Mouse (Mus musculus): ENCODE data around the gene Ncor2.

The Ncor2 gene

DNA sequence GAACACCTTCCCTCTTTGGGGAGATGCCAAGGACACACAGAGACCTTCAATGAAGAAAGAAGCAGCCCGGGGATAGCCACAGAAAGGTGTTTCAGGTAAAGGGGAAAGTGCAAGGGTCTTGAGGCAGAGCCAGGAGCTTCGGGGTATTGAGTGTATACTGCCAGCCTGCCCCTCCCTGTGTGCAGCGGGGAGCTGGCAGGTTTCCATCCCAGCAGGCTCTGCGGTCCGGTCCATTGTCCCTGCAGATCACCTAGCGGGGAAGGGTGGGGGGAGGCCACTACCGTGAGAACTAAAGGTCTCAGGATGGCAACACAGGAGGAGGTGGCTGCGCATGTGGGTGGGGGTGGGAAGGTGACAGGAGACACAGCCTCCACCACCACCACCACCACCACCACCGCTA is 12.6 kb upstream of the Ncor2 start:
- DNase-seq (ENCODE audit: low spot score): no peak

DNA sequence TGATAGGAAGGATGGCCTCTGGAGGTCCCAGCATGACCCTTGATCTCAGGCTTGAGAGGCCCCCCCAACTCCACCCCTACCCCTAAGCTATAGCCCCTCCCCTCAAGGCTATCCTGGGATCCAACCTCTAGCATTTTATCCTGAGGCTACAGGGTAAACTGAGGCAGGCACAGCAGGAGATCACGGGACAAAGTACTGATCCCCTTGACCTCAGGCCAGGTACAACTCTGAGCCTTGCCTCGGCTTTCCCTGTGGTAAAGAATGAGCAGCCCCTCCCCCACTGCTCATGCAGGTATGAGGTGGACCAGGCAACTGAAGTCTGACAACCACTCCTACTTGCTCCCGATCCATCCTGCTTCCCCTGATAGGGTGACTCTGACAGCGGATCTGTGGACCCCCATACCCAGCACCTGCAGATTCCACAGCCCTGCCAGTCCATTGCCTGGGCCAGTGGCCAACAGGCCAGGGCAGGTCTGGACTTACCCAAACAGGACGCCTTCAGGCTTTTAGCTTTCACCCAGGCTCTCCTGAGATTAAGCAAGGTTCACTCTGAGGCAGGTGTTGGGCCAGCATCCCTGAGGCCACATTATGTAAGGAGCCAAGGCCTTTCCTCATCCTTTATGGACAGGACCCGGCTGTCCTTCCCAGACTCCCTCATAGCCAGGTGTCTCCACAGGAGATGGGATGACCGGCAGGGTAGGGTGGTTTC is 11.2 kb upstream of the Ncor2 start:
- DNase-seq (ENCODE audit: low spot score): peak; percentile 40

DNA sequence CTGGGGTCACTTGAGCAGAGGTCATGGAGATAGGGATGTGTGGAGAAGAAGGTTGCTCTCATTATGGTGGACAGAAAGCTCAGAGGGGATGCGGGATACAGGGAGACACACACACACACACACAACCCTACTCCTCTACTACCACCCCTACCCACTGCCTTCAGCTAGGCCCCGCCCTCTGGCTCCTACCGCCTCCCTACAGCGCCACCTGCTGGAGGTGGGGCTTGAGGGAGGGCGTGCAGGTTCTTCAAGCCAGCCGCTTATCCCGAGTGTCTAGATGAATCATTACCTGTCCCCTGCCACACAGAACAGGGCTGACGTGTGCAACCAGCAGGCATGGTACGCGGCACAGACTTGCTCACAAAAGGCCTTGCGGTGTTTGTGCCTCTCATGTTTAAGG is 10.6 kb upstream of the Ncor2 start:
- DNase-seq (ENCODE audit: low spot score): peak; percentile 89

DNA sequence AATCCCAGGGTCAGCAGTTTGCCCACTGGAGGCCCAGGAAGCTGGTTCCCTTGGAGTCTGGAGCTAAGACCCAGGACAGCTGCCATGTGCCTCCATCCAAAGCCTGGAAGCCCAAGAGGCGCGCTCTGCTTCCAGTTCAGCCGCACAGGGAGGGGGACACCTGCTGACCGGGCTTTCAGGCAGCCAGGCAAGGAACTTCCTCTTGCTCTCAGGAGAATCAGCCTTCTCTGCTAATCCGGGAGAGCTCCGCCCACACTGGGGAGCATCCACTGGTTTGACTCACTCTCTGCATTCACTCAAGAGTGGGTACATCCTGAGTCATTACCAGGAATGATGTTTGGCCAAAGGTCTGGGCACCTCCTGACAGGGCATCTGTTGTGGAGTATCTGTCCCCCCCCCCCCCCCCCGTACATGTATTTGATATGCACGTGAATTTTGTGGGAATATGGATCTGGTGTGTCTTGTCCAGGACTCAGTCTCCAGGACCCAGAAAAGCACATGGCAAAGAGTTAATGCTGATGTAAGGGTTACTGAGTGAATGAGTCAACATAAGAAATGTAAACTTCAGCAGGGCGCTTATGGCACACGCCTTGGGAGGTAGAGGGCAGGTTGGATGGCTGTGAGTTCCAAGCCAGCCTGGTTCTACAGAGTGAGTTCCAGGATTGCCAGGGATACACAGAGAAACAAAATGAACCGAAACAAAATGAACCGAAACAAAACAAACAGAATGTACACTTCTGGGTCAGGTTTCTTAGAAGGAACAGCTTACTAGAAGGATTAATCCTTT is 10.0 kb upstream of the Ncor2 start:
- DNase-seq (ENCODE audit: low spot score): peak; percentile 70

DNA sequence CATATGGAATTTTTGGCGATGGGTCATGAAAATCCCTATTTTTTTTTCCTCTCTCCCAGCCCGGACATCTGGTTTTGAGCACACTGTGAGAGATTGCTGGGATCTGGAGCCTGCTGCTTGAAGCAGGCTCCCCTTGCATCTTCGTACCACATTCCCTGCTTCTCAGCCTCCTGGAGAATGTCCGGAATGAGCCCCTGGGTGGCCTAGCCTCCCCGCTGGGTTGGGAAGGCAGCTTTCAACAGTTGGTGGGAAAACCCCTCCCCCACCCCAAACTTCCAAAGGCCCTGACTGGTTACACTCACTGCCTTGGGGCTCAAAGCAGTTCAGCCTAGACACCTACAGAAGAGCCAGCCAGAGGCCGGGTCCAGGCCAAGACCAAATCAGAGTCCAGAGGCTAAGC is 5.8 kb upstream of the Ncor2 start:
- DNase-seq (ENCODE audit: low spot score): no peak

DNA sequence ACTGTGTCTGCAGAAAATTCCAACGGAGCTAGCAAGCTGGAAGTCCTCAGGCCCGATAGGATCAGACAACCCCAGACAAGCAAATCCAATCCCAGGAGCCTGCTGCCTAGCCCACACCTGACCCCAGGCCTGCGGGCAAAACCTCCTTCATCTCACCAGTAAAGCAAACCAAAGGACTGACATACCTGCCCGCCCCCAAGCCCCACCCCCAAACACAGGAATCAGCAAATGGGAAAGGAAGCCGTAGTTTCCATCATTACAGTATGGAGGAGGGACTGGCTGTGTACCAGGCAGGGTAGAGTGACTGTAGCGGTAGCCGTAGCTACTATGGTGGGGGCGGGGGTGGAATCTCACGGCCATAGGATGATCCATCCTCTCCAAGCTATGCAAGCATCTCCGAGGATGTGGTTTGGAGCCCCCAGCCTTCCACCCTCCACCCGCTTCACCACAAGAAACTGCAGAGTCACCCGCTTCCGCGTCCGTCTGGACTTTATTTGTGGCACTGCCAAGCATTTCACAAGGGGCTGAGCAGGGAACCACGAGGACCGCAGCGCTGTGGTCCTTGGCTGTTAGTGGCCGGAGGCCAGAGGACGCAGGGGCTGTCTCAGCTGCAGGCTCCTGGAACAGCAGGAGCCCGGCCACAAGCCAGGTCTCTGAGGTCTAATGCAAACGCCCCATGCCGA is 4.4 kb upstream of the Ncor2 start:
- DNase-seq (ENCODE audit: low spot score): no peak

DNA sequence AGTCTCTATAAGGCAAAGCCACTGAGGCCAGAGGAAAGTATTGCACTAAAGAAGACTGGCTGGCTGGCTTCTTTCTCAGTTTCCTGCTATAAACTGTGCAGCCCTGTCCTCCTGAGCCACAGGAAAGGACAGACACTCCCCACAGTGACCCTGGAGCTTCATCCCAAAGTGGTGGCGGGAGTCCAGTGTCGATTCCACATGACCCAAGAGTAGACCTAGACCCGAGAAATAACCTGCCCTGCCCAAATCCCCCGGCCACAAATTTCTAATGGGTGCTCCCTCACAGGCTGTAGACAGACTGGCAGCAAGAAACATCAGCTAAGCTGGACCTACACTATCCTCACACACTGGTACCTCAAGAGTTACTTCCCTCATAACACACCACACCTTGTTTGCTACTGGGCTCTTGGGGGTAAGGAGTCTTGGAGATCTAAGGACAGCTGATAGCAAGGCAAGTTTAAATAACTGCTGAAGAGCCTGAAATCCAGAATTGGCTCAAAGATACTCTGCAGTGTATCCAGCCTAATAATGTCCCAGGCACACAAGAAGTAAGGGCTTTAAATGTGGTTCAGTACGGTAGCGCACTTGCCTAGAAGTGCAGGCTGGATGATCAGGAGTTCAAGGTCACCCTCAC is 1.7 kb upstream of the Ncor2 start:
- no peak for DNase-seq (ENCODE audit: low spot score)

DNA sequence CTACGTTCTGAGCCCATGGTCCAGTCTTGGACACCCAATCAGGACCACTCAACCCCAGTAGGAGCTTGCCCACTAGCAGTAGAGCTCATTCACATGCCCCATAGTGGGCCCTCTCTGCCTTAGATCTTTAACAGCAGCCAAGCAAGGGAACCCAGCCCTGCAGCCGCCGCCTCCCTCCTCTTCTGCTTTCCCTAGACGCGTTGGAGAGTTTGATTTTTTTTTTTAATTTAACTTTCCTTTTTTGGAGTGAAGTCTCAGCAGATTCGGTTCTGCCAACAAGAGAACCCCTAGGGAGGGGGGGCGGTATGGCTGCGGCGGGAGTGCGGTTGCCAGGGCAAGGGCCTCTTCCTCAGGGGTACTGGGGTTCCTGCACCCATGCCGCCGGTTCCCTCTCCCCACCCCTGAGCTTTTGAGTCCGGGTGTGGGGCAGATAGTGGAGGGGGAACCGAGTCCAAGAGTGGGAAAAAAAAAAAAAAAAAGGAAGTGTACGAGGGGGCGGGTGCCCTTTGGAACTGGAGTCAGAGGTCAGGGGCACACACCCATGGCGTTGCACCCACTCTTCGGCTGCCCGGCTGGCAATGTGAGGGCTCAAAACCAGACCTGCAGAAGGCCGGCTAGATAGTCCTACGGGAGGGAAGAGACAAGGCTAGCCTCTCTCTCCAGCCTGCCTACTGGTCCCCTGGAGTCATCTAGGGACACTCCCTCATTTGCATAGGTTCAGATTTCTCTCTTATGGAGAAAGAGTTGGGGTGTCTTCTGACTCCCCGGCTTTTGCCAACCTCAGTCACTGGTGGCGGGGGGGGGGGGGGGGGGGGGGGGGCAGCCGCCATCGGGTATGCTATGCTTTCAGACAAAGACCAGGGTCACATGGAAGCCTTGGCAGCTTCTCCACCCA is 963 bp upstream of the Ncor2 start:
- DNase-seq (ENCODE audit: low spot score): peak; percentile 51

DNA sequence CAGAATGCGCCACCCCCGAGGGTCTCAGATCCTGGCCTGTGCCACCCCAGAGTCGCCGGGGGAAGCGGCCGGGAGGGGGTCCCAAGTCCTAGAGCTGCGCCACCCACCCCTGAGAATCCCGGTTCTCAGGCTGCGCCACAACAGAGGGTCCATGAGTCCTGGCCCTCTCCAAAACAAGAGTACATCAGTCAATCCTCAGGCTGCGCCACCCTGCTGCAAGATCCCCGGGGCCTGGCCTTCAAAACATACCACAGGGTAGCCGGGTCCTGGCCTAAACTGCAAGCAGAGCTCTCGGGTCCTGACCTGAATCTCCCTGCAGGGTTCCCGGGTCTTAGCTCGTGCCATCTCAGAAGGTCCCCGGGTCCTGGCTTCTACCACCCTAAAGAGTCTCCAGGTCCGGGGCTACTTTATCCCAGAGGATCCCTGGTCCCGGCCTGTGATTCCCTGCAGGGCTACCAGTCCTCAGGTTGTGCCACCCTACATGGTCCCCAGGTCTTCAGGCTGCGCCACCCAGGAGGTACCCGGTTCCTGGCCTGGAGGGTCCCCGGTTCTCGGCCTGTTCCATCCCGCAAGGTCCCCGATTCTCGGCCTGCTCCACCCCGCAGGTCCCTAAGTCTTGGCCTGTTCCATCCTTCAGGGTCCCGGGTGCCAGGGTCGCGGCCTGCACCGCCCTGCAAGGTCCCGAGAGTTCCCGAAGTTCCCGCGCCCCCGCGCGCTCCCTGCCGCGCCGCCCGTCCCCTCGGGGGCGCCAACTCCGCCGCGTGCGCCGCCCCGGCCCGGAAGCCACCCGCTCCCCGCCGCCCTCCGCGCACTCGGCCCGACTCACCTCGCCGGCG is 630 bp downstream of the Ncor2 start:
- peak; percentile 59 for DNase-seq (ENCODE audit: low spot score)

DNA sequence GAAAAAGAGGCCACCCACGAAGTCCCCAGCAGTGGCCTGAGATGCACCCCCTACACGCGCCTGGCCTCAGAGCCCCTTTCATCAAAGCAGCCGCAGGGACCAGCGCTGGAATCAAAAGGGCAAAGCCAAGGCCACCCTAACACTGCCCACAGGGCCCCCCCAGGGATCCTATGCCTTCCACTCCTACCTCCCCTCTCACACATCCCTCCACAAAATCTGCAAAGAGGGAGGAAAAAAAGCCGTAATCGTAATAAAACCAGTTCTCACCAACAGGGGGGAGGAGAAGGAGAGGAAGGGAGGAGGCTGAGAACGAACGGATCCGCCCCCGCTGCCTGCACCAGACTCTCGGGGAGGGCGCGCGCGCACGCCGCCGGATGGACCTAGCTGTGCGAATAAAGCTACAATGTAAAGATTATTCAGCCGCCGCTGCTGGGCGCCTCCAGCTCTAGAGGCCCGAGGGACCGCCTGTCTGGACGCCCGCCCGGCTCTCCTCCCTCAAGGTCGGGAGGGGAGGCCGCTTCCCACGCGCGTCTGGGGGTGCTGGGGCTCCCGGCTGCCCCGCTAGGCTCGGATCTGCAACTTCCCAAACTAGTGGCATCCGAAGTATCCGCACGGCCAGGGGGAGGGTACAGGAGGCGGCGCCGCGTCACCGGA is 1.4 kb downstream of the Ncor2 start:
- peak; percentile 83 for DNase-seq (ENCODE audit: low spot score)

DNA sequence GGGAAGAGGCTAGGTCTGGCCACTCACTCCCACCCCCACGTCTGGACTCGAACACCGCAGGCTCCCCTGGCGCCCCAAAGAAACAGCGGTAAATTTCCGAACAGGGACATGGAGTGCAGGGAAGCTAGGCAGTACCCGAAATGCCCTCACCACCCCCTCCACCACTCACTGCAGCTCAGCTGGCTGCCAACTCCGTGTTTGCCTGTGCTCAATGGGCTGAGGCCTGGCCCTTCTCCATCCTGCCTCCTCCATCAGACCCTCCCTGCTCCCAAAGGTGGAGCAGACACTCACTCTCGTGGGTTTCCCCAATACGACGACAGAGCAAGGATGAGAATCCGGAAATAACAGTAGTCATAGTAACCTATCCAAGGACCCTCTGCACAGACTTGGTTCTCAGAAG is 2.2 kb downstream of the Ncor2 start:
- DNase-seq (ENCODE audit: low spot score): no peak

DNA sequence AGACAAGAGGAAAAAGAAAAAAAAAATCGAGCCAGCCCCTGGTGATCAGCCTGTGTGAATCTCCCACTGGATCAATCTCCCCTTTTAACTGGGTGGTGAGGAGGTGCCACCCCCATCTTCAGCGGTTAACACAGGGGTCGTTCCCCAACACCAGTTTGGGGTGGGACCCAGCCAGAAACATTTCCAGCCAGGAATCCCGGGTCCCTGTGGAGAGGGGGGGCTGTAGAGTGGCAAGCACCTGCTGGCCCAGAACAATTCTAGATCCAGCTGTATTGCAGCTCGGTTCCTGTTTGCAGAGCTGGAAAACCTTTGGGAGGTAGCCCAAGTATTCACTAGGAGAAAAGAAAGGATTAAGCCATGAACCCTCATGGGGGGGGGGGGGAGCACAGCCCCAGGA is 2.7 kb downstream of the Ncor2 start:
- no peak for DNase-seq (ENCODE audit: low spot score)

DNA sequence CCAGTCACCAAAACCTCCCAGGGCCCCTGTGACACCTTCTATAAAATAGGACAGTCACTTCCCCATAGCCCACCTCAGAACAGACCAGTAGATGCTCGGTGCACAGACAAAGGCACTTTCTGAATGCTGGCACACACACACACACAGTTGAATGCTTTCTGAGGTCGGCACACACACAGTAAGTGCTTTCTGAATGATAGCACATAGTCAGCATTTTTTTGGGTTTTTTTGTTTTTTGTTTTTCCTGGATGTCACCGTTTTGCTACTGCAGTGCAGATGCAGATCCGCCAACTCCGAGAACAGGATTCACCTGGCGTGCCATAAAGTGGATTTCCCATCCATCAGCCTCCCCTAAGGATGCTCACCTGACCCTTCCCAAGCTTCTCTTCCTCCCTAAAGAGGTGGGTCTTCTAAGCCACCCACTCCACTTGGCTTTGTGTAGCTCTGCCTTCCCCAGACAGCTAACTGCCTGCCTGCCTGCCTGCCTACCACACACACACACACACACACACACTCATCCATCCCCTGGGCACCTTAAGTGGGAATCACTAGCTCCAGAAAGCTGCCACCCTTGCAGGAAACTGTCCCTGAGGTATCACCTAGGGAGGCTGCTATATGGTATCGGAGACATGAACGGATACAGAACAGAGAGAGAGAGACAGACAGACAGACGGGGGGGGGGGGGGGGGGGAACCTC is 3.2 kb downstream of the Ncor2 start:
- DNase-seq (ENCODE audit: low spot score): no peak

DNA sequence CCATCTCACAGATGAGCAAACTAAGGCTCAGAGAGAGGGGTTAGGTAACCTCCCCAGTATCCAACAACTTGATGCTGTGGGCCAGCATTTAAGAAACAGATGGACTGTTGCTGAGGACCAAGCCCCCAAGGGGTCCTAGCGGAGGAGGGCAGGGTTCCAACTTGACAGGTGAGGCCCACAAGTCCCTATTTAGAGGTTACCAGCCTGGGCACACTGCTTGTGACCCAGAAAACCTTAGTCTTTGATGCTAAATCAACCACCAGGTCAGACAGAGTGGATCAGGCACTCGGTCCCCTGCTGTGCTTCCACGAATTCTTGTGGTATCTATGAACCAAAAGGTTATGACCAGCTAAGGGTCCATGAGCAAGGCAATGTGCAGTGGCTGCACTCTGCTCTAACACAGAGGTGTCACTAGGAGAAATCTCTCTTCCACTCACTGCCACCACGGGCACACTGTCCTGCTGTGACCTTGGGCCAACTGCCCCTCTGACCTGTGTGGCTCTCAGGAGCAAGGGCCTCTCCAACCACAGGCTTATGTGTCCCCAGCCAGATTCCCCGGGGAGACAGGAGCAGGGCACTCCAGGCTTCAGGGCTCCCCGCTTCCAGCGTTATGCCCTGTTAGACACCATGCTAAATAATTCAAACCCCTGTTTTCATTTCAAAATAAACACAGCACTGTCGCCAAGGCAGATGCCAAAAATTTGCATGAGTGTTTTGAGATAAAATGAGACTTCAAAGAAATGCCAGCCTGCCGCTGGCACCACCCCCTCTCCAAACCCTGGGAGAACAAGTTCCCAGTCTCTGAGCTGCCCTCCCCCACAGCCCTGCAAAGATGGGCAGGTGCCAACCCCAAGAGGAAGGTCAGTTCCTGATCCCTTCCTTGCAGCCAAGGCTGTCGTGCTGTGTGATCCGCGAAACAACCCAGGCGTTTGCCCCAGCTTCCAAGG is 4.0 kb downstream of the Ncor2 start:
- peak; percentile 74 for DNase-seq (ENCODE audit: low spot score)

DNA sequence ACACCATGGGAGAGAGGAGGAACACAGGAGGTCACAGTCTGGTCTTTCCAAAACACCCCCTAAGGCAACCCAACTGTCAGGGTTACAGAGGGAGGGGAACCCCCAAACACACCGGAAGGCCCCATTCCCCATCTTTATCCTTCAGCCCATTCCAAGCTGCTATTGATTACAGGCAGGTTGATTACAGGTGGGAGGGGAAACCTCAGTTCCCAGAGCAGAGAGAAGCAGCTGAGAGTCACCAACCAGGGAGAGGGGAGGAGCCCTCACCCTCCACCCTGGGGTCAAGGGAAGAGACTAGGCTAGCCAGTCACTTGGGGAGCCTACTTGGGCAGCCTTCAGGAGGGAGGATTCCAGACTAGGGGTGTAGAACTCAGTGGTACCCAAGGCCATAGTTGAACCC is 5.2 kb downstream of the Ncor2 start:
- DNase-seq (ENCODE audit: low spot score): no peak

DNA sequence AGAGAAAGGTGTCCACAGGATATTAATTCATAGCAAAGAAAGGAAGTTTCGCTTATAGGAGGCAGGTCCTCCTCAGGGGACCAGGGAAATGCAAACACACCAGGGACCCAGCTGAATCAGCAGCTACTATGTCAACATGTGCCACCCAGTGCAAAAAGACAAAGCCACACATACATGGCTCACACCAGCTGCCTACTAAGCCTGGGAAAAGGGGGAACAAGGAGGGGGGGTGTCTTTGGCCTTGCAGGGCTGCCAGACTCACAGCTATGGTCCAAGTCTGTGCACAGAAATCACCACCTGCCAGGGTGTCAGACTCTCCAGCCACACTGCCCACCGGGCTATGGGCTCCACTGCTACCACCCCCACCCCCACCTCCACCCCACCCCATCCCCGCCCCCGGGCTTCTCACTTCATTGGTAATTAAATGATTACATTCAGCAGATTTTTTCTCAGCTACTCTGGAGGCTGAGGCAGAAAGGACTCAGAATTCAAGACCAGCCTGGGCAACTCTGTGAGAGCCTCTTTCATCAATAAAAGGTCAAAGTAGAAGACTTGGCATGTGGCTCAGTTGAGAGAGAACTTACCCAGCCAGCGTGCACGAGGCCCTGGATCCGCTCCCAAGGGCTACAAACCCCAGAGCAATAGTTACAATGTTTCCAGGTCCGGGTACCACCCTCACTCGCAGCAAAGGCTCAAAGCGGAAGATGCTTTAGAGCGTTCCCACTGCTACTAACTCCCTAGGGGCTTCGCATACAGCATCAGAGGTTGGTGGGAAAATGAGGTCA is 6.0 kb downstream of the Ncor2 start:
- no peak for DNase-seq (ENCODE audit: low spot score)

DNA sequence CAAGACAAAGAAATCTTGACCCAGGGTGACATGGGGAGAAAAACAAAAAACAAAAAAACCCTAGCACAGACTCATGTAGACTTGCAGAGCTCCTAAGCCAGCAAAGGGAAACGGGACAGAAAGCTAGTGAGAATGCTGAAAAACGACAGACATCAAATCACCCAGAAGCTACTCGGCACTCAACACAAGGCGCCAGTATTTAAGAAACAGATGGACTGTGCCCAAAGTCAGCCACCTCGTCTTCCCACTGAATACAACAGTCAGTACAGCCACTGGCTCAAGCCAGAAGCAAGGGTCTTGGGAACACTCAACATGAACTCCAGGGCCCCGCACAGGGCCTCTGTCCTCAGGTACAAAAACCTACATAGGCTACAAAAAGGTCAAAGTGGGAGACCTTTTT is 7.8 kb downstream of the Ncor2 start:
- no peak for DNase-seq (ENCODE audit: low spot score)
